Mouse (Mus musculus) erythroid progenitor cell, adult 5-6 weeks (primary cell): ENCODE results near the gene Pld3. TPM values are rescaled to one million over a fixed set of nuclear protein-coding genes. Genes with fewer than 3 reads are reported as not detected.
A peak's percentile ranks its signal among the peaks of the same experiment; 100 is the strongest.

Experiments used
- ATAC-seq: replicated peaks from 2 replicates; pipeline ENCODE4 v1.8.0; 2016; ENCODE audit warnings: moderate number of reproducible peaks, mild to moderate bottlenecking, moderate TSS enrichment, inconsistent platforms; ENCODE audit not compliant: poor library complexity, low FRiP score, severe bottlenecking
- total RNA-seq, 2 experiments: library from RNA; stranded (forward) in 1 of 2; stranded (reverse) in 1 of 2; fragments of 150-400 nt in 1 of 2; fragments of 186-747, 209-891 nt in 1 of 2; gene quantifications; 2 replicates each; pipeline versions ENCODE4 v1.2.3 to v1.2.4; 2015 to 2017; ENCODE audit warnings: low replicate concordance in 2 of 2

Gene Pld3
- total RNA-seq, 2 experiments from 2014 or later = 26.3 to 88.0 TPM

- ATAC-seq = no peak
Observed at GRCm38 (mm10) chr7:27572133-27572532, 19.1 kb upstream of the Pld3 start.

DNA sequence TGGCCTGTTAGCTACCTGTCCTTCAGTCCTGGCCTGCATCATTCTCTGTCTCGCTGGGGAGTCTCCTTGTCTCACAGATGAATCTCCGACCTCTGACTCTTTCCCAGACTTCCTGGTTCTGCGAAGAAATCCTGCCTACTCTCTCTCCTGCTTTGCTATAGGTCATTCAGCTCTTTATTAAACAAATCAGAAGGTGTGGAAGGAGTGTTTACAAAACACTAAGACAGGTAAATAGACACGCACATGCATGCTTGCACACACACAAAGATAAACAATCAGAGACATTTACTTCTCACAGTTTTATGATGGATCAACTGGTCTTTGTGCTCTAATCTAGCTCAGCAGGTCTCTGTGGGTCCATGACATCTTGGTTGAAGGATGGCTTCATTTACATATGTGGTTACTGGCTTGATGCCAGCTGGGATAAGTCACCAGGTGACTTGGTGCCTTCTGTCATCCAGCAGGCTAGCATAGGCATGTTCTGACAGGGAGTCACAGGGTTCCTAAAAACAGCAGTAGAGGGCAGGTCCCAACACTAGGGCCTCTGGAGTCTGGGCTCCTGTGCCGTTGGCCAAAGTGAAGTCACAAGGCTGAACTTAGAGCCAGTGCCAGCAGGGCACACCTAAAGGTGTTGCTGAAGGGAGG lies 16.7 kb upstream of the Pld3 start:
- no peak for ATAC-seq

DNA sequence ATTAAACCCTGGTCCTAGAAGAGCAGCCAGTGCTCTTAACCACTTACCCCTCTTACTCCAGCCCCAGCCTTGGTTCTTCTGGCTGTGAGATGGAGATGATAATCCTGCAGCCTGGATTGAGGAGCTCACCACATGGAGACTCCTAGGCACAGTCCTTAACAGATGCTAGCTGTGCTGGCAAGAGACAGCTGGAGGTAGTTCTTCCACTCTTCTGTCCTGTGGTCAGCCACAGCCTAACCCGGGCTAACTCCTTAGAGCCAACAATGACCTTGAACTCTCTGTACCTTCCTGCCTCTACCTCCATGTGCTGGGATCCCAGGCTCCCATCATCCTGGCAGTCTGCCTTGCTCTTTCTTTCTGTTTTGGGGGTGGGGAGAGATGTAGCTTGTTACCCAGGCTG lies 8.0 kb upstream of the Pld3 start:
- no peak for ATAC-seq

GRCm38 (mm10) chr7:27560291-27560887 lies 7.4 kb upstream of the Pld3 start:
- ATAC-seq = no peak

DNA sequence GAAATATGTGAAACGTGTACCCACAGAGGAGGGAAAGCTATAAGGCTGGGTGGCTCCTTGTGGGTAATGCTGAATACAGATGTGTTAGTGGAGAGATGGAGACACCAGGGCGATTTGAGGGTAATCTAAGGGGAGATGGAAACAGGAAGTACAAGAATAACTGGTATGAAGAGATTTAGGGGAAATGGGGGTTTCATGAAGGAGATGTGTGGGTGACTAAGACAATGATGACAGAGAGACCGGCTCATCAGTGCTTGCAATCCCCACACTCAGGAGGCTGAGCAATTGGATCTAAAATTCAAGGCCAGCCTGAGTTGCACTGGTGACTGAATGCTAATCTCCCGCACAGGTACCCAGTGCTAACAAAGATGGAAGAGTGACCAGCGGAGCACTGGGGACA lies 948 bp downstream of the Pld3 start:
- ATAC-seq = no peak

- no peak for ATAC-seq
Observed at GRCm38 (mm10) chr7:27549597-27549996, 3.4 kb downstream of the Pld3 start.

- no peak for ATAC-seq
Observed at GRCm38 (mm10) chr7:27544675-27545370, 8.2 kb downstream of the Pld3 start.

GRCm38 (mm10) chr7:27543851-27544250 lies 9.2 kb downstream of the Pld3 start:
- no peak for ATAC-seq

DNA sequence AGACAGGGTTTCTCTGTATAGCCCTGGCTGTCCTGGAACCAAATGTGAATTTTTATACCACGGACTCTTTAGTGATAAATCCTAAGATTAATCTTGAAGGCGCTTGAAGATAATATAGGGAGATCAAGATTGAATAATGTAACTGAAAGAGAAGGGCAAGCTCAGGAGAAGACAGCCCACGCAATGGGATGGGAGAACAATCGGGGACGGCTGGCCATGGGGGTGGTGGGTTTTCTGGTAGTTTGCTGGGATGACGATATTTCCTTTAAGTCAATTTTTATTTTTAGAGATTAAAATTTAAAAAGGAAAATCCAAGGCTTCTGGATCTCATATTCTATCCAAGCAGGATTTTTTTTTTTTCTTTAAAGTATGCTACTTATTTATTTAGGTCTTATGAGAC lies 10.0 kb downstream of the Pld3 start:
- no peak for ATAC-seq

DNA sequence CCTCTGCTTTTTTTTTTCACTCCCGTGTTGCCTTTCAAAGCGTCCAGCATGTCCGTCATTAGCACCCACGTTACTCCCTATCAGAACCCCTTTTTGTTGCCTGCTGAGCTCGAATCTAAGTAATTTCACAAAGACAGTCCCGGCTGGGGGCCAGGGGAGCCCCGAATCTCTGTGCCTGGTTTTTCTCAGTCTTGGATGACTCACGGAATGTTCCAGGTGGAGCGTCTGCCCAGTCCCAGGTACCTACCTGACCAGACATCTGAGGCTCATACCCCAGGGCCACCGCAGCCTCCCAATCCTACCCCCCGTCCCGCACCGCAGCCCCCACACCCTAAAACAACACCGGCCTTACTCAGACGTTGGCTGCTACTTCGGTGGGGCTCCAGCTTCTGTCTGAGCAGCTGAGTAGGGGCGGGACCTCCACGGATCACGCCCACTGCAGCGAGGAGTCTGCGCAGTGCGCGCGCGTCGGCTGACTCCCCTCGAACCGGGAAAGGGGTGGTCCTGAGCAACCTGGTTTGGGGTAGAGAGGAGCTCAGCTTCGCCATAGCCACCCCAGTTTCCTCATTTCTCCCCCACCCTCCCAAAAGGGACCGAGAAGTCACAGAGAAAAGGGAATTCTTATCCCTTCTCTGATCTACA lies 10.5 kb downstream of the Pld3 start:
- peak; percentile 80 for ATAC-seq

DNA sequence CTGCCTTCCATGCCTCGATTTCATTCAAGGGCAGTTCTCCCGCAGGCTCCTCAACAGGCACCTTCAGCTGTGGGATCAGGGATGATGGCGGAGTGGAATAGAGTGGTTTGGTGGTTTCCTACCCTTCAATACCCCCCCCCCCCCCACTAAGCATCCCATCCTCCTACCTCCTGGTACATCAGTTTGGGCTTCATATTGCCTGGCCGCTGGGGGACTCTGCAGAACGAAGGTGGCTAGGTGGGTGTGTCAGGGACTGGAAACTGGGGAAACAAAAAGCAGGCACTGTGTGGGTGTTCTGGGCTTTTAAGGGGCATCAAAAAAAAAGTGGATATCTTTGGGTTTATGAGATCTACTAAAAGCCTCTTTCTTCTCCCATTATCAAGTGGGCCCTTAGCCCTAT lies 11.1 kb downstream of the Pld3 start:
- no peak for ATAC-seq

GRCm38 (mm10) chr7:27541431-27541830 lies 11.6 kb downstream of the Pld3 start:
- ATAC-seq = no peak

DNA sequence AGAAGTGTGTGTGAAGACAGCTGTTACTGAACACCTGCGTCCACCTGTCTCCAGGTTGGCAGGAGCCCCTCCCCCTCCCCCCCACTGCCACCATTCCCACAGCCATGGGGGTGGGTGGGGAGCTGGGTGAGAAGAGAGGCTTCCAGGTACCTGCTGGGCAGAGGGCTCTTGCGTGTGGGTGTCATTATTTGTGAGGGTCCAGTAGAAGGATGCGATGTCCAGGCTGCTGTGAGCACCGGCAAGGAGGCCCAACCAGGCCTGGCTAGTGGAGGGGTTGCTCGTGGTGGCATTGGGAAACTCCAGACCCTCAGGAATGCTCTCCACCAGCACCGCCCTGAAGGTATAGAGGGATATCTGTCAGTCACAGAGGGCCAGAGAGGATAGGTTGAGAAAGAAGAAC lies 12.1 kb downstream of the Pld3 start:
- no peak for ATAC-seq

DNA sequence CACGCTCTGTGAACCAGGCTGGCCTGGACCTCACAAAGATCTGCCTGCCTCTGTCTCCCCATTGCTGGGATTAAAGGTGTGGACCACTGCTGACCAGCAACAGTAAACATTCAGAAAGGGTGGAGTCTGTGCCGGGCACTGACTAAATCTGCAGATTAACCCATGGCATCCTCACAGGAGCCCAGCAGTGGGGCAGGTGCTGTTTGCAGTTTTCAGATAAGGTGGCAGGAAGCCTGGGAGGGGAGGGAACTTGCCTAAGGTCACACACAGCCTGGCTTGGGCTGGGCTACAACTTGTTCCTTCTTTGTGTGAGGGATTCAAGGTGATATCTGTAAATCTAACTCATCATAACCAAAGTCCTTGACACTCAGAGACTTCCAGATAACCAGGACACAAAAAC lies 12.5 kb downstream of the Pld3 start:
- ATAC-seq = peak; percentile 79

- no peak for ATAC-seq
Observed at GRCm38 (mm10) chr7:27538797-27539196, 14.2 kb downstream of the Pld3 start.

GRCm38 (mm10) chr7:27537998-27538397 lies 15.0 kb downstream of the Pld3 start:
- no peak for ATAC-seq

GRCm38 (mm10) chr7:27536618-27537017 lies 16.4 kb downstream of the Pld3 start:
- ATAC-seq = no peak

DNA sequence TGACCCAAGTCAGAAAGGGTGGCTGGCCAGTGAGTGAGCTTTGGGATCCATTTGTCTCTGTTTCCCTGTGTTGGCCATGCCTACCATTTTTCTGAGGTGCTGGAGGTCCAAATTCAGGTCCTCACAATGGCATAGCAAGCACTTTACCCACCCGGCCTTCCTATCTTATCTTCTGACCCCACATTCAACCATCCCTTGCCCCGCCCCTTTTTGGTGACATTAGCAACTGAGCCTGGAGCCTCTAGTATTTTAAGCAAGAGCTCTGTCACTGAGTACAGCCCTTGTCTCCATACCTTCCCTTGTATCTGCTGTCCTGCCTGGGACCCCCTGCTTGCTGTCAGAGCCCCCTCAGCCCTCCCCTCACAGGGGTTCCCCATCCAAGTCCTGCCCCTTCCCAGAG lies 17.6 kb downstream of the Pld3 start:
- peak; percentile 82 for ATAC-seq

DNA sequence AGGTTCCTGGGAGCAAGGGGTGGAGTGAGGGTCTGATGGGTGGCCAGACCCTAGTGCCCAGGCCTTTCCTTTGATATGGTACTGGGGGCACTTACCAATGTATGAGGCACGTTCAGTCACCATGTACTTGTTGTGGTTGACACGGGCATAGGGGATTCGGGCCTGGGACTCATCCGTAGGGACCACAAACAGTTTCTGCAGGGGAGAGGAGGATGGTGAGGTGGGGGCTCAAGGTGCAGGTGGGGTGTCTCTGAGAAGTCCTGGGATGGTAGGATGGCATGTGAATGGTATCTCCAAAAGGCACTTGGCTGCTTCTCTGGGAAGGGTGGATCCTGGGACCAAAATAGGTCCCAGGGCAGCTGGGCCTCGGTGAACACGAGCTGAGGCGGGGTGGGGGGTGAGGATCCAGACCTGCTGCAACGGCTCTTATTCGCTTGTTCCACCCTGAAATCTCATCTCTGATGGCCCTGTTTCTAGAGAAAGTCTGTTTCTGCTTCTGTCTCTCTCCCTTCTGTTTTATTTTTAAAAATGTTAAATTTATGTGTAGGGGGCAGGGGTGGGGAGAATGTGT lies 20.5 kb downstream of the Pld3 start:
- no peak for ATAC-seq

DNA sequence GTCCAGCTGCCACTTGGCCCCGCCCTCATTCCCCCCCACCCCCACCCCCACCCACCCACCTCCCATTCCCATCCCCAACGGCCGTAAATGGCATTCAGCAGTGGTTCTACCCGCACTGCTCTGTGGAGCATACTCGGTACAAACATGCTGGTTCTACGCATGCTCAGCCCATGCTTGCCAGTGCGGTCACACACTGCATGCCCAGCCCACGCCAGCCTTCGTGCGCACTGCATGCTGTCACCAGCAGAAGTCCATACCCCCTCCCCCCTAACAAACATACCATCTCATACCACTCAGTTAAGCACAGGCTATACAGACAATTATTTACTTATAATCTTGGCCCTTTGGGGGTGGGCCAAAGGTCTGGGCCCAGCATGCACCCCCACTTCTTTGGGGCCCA lies 21.3 kb downstream of the Pld3 start:
- no peak for ATAC-seq

DNA sequence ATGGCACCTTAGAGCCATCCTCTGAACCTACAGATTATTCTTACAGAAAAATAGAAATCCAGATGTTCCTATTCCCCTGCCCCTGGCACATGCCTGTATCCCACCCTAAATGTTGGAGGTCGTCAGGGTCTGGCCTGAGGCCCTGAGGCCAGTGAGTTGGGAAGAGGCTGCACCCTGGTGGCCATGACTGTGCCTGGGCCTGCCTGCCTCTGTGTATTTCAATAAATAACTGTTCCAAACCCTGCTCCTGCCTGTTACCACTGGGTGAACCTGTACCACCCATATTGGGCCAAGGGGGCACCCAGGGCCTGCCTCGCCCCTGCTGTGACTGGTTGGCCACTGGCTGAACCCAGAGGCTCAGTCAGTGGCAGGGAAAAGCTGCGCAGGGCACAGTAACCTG lies 22.1 kb downstream of the Pld3 start:
- no peak for ATAC-seq
